Mouse (Mus musculus): ENCODE data around the gene Adamtsl5. TPM values are rescaled to one million over a fixed set of nuclear protein-coding genes. Genes with fewer than 3 reads are reported as not detected.
A peak's percentile ranks its signal among the peaks of the same experiment; 100 is the strongest.

Gene Adamtsl5
- total and polyA plus RNA-seq, 3 experiments = 5.4 to 33.4 (median 16.9) TPM

GRCm38 (mm10) chr10:80292251-80293146, 55.7 kb downstream of the Adamtsl5 start, which contains the start of gene Rps15:
TSS of gene Rps15 (plus strand) at chr10:80292453.
- peaks cover 12% of the 10 kb centered on the region for H3K27me3 ChIP-seq (ENCODE audit: insufficient read depth, low read length)
- H3K4me1 ChIP-seq (ENCODE audit: insufficient read depth, low read depth, low read length) = peaks cover 57% of the 10 kb centered on the region
- DNase-seq (ENCODE audit: low spot score) = peak; percentile 89
- peak; percentile 84 for ATAC-seq (ENCODE audit: extremely low read depth, insufficient number of reproducible peaks, low FRiP score, poor library complexity, severe bottlenecking)
- peaks cover 50% of the 10 kb centered on the region for H3K36me3 ChIP-seq (replicated peaks)
- TF ChIP-seq TAL1 (conservative IDR thresholded peaks at IDR 0.05; ENCODE audit: low read depth, low read length) (no peak), POLR2AphosphoS5 (IDR thresholded peaks at IDR 0.05; ENCODE audit: insufficient replicate concordance, low read depth, low read length) (no peak), GATA1 (IDR thresholded peaks at IDR 0.05; ENCODE audit: borderline replicate concordance, low read length) (no peak), GATA2 (IDR thresholded peaks at IDR 0.05; ENCODE audit: borderline replicate concordance, low read depth, low read length) (no peak), CTCF (IDR thresholded peaks at IDR 0.05; ENCODE audit: low read depth, low read length) (no peak)
- H3K9me3 ChIP-seq (replicated peaks) = no peaks in the 10 kb centered on the region
- peak within 1 kb of the TSS; percentile 83 for H3K4me3 ChIP-seq (ENCODE audit: low read depth, low read length)

Other genes starting within 250 kb of the Adamtsl5 start
Only the 20 nearest of the 27 such genes appear.
- 89.8 and 92.3 TPM in 2 replicates for gene Midn, start 200.1 kb downstream of the Adamtsl5 start, total RNA-seq (2014; fragmentation: Nextera tagmentation)
- 19.2 and 24.3 TPM in 2 replicates for gene Midn, start 200.1 kb downstream of the Adamtsl5 start, total RNA-seq (2017)
- 295 and 302 TPM in 2 replicates for gene Midn, start 200.1 kb downstream of the Adamtsl5 start, polyA plus RNA-seq (2012)
- 18.1 and 21.2 TPM in 2 replicates for gene Cirbp, start 182.4 kb downstream of the Adamtsl5 start, total RNA-seq (2014; fragmentation: Nextera tagmentation)
- gene Cirbp, start 182.4 kb downstream of the Adamtsl5 start, total RNA-seq (2017) = 32.6 and 34.8 TPM in 2 replicates
- 41.4 and 45.2 TPM in 2 replicates for gene Cirbp, start 182.4 kb downstream of the Adamtsl5 start, polyA plus RNA-seq (2012)
- 1.6 TPM in 1 of 2 replicates, not detected in the other for gene 1600002K03Rik, start 175.5 kb downstream of the Adamtsl5 start, total RNA-seq (2014; fragmentation: Nextera tagmentation)
- gene 1600002K03Rik, start 175.5 kb downstream of the Adamtsl5 start, total RNA-seq (2017) = 7.8 and 8.9 TPM in 2 replicates
- 4.8 and 5.0 TPM in 2 replicates for gene 1600002K03Rik, start 175.5 kb downstream of the Adamtsl5 start, polyA plus RNA-seq (2012)
- not detected in 2 replicates for gene Efna2, start 168.9 kb downstream of the Adamtsl5 start, total RNA-seq (2014; fragmentation: Nextera tagmentation)
- not detected in 2 replicates for gene Efna2, start 168.9 kb downstream of the Adamtsl5 start, total RNA-seq (2017)
- gene Efna2, start 168.9 kb downstream of the Adamtsl5 start, polyA plus RNA-seq (2012) = 0.18 and 0.20 TPM in 2 replicates
- gene Mum1, start 122.0 kb downstream of the Adamtsl5 start, total RNA-seq (2014; fragmentation: Nextera tagmentation) = 10.8 and 16.9 TPM in 2 replicates
- gene Mum1, start 122.0 kb downstream of the Adamtsl5 start, total RNA-seq (2017) = 56.1 and 59.1 TPM in 2 replicates
- 32.3 and 36.2 TPM in 2 replicates for gene Mum1, start 122.0 kb downstream of the Adamtsl5 start, polyA plus RNA-seq (2012)
- 246 and 251 TPM in 2 replicates for gene Ndufs7, start 99.3 kb downstream of the Adamtsl5 start, total RNA-seq (2014; fragmentation: Nextera tagmentation)
- 152 and 156 TPM in 2 replicates for gene Ndufs7, start 99.3 kb downstream of the Adamtsl5 start, total RNA-seq (2017)
- gene Ndufs7, start 99.3 kb downstream of the Adamtsl5 start, polyA plus RNA-seq (2012) = 222 and 257 TPM in 2 replicates
- not detected in 2 replicates for gene Gamt, start 87.4 kb downstream of the Adamtsl5 start, total RNA-seq (2014; fragmentation: Nextera tagmentation)
- gene Gamt, start 87.4 kb downstream of the Adamtsl5 start, total RNA-seq (2017) = 0.17 TPM in 1 of 2 replicates, not detected in the other
- gene Gamt, start 87.4 kb downstream of the Adamtsl5 start, polyA plus RNA-seq (2012) = 0.18 TPM in 1 of 2 replicates, not detected in the other
- gene Dazap1, start 86.9 kb downstream of the Adamtsl5 start, total RNA-seq (2014; fragmentation: Nextera tagmentation) = 191 and 194 TPM in 2 replicates
- 136 and 151 TPM in 2 replicates for gene Dazap1, start 86.9 kb downstream of the Adamtsl5 start, total RNA-seq (2017)
- gene Dazap1, start 86.9 kb downstream of the Adamtsl5 start, polyA plus RNA-seq (2012) = 533 and 565 TPM in 2 replicates
- gene Rps15, start 56.0 kb downstream of the Adamtsl5 start, total RNA-seq (2014; fragmentation: Nextera tagmentation) = 2,952 and 3,110 TPM in 2 replicates
- gene Rps15, start 56.0 kb downstream of the Adamtsl5 start, total RNA-seq (2017) = 3,218 and 3,548 TPM in 2 replicates
- gene Rps15, start 56.0 kb downstream of the Adamtsl5 start, polyA plus RNA-seq (2012) = 11,196 and 11,583 TPM in 2 replicates
- gene Apc2, start 52.4 kb downstream of the Adamtsl5 start, total RNA-seq (2014; fragmentation: Nextera tagmentation) = 0.10 and 0.23 TPM in 2 replicates
- gene Apc2, start 52.4 kb downstream of the Adamtsl5 start, total RNA-seq (2017) = 0.06 and 0.11 TPM in 2 replicates
- 0.02 and 0.04 TPM in 2 replicates for gene Apc2, start 52.4 kb downstream of the Adamtsl5 start, polyA plus RNA-seq (2012)
- 17.2 and 17.6 TPM in 2 replicates for gene 2310011J03Rik, start 27.9 kb downstream of the Adamtsl5 start, total RNA-seq (2014; fragmentation: Nextera tagmentation)
- gene 2310011J03Rik, start 27.9 kb downstream of the Adamtsl5 start, total RNA-seq (2017) = 27.0 and 31.2 TPM in 2 replicates
- gene 2310011J03Rik, start 27.9 kb downstream of the Adamtsl5 start, polyA plus RNA-seq (2012) = 92.5 and 108 TPM in 2 replicates
- gene Pcsk4, start 18.9 kb downstream of the Adamtsl5 start, total RNA-seq (2014; fragmentation: Nextera tagmentation) = 4.8 and 6.7 TPM in 2 replicates
- gene Pcsk4, start 18.9 kb downstream of the Adamtsl5 start, total RNA-seq (2017) = 0.87 and 1.1 TPM in 2 replicates
- 12.4 and 14.2 TPM in 2 replicates for gene Pcsk4, start 18.9 kb downstream of the Adamtsl5 start, polyA plus RNA-seq (2012)
- gene Reep6, start 18.5 kb downstream of the Adamtsl5 start, total RNA-seq (2014; fragmentation: Nextera tagmentation) = 72.8 and 85.9 TPM in 2 replicates
- 1.0 and 1.3 TPM in 2 replicates for gene Reep6, start 18.5 kb downstream of the Adamtsl5 start, total RNA-seq (2017)
- gene Reep6, start 18.5 kb downstream of the Adamtsl5 start, polyA plus RNA-seq (2012) = 49.5 and 65.3 TPM in 2 replicates
- not detected in 2 replicates for gene Plk5, start 8.0 kb upstream of the Adamtsl5 start, total RNA-seq (2014; fragmentation: Nextera tagmentation)
- gene Plk5, start 8.0 kb upstream of the Adamtsl5 start, total RNA-seq (2017) = 0.12 TPM in 1 of 2 replicates, not detected in the other
- gene Plk5, start 8.0 kb upstream of the Adamtsl5 start, polyA plus RNA-seq (2012) = not detected in 2 replicates
- gene Mex3d, start 39.2 kb upstream of the Adamtsl5 start, total RNA-seq (2014; fragmentation: Nextera tagmentation) = 7.7 and 11.4 TPM in 2 replicates
- 8.7 and 10.9 TPM in 2 replicates for gene Mex3d, start 39.2 kb upstream of the Adamtsl5 start, total RNA-seq (2017)
- gene Mex3d, start 39.2 kb upstream of the Adamtsl5 start, polyA plus RNA-seq (2012) = 35.3 and 41.9 TPM in 2 replicates
- gene Mbd3, start 51.1 kb upstream of the Adamtsl5 start, total RNA-seq (2014; fragmentation: Nextera tagmentation) = 37.3 and 41.7 TPM in 2 replicates
- 36.0 and 42.0 TPM in 2 replicates for gene Mbd3, start 51.1 kb upstream of the Adamtsl5 start, total RNA-seq (2017)
- 244 and 272 TPM in 2 replicates for gene Mbd3, start 51.1 kb upstream of the Adamtsl5 start, polyA plus RNA-seq (2012)
- gene Uqcr11, start 58.4 kb upstream of the Adamtsl5 start, total RNA-seq (2014; fragmentation: Nextera tagmentation) = 57.3 and 71.6 TPM in 2 replicates
- 376 and 446 TPM in 2 replicates for gene Uqcr11, start 58.4 kb upstream of the Adamtsl5 start, total RNA-seq (2017)
- gene Uqcr11, start 58.4 kb upstream of the Adamtsl5 start, polyA plus RNA-seq (2012) = 1,650 and 1,908 TPM in 2 replicates
- gene Tcf3, start 85.2 kb upstream of the Adamtsl5 start, total RNA-seq (2014; fragmentation: Nextera tagmentation) = 152 and 175 TPM in 2 replicates
- 70.0 and 84.0 TPM in 2 replicates for gene Tcf3, start 85.2 kb upstream of the Adamtsl5 start, total RNA-seq (2017)
- gene Tcf3, start 85.2 kb upstream of the Adamtsl5 start, polyA plus RNA-seq (2012) = 1,090 and 1,330 TPM in 2 replicates
- gene Onecut3, start 146.4 kb upstream of the Adamtsl5 start, total RNA-seq (2014; fragmentation: Nextera tagmentation) = not detected in 2 replicates
- gene Onecut3, start 146.4 kb upstream of the Adamtsl5 start, total RNA-seq (2017) = 0.06 and 0.11 TPM in 2 replicates
- not detected in 2 replicates for gene Onecut3, start 146.4 kb upstream of the Adamtsl5 start, polyA plus RNA-seq (2012)
- gene Atp8b3, start 190.7 kb upstream of the Adamtsl5 start, total RNA-seq (2014; fragmentation: Nextera tagmentation) = not detected in 2 replicates
- gene Atp8b3, start 190.7 kb upstream of the Adamtsl5 start, total RNA-seq (2017) = 0.05 and 0.06 TPM in 2 replicates
- 0.02 TPM in 1 of 2 replicates, not detected in the other for gene Atp8b3, start 190.7 kb upstream of the Adamtsl5 start, polyA plus RNA-seq (2012)